Mouse (Mus musculus) CH12.LX (cell line): ENCODE results near the gene Hist1h4c. TPM values are rescaled to one million over a fixed set of nuclear protein-coding genes. Genes with fewer than 3 reads are reported as not detected.

Experiments
- DNase-seq: peaks from one replicate; pipeline ENCODE4 v3.0.0-alpha.2; 2013; ENCODE audit errors: extremely low read depth
- H3K27ac ChIP-seq: 2 replicates; pipeline ENCODE4 v1.5.1; 2012; ENCODE audit warnings: low read depth, mild to moderate bottlenecking, control low read depth, moderate library complexity; ENCODE audit not compliant: insufficient read depth
- H3K27me3 ChIP-seq: replicated peaks from 2 replicates; pipeline ENCODE3; 2012; ENCODE audit warnings: inconsistent platforms
- H3K36me3 ChIP-seq, 2 experiments: replicated peaks in 1 of 2; 2 replicates each; pipeline versions ENCODE3 to v1.6.1; 2012; ENCODE audit warnings: inconsistent platforms in 1 of 2, low read length in 1 of 2, mild to moderate bottlenecking in 1 of 2, mixed read lengths in 1 of 2, moderate library complexity in 1 of 2; ENCODE audit not compliant: control insufficient read depth in 1 of 2, insufficient read depth in 1 of 2
- H3K4me1 ChIP-seq, 2 experiments: 2 replicates each; pipeline ENCODE4 v1.6.1; 2012; ENCODE audit warnings: inconsistent platforms in 1 of 2, moderate library complexity in 1 of 2; ENCODE audit not compliant: insufficient read depth in 2 of 2, control insufficient read depth in 1 of 2
- H3K4me2 ChIP-seq: 2 replicates; pipeline ENCODE4 v1.6.1; 2012; ENCODE audit warnings: low read depth, mild to moderate bottlenecking, control low read depth; ENCODE audit not compliant: poor library complexity, insufficient read depth, severe bottlenecking
- H3K4me3 ChIP-seq, 3 experiments: fragments of 150-350 bp in 1 of 3; sonication (generic) in 1 of 3; replicated peaks in 1 of 3; 2 replicates each; pipeline versions ENCODE3 to v1.5.1; 2011 to 2012; ENCODE audit warnings: low read depth in 2 of 3, low read length in 2 of 3, mild to moderate bottlenecking in 2 of 3, moderate library complexity in 2 of 3, control low read depth in 1 of 3, improper control_type of control experiment in 1 of 3, inconsistent platforms in 1 of 3, mixed read lengths in 1 of 3; ENCODE audit not compliant: poor library complexity in 1 of 3
- H3K79me2 ChIP-seq: replicated peaks from 2 replicates; pipeline ENCODE4 v1.6.1; 2012; ENCODE audit warnings: mild to moderate bottlenecking, moderate library complexity; ENCODE audit not compliant: control insufficient read depth, poor library complexity, insufficient read depth, severe bottlenecking; ENCODE audit errors: extremely low read depth
- H3K9ac ChIP-seq: 2 replicates; pipeline ENCODE4 v1.6.1; 2012; ENCODE audit warnings: low read depth, mild to moderate bottlenecking, control low read depth, moderate library complexity; ENCODE audit not compliant: insufficient read depth
- H3K9me3 ChIP-seq: replicated peaks from 2 replicates; pipeline ENCODE3; 2012; ENCODE audit warnings: low read length, inconsistent platforms, mixed read lengths
- BHLHE40 ChIP-seq: IDR thresholded peaks from 2 replicates; pipeline ENCODE4 v1.6.1; 2011; ENCODE audit warnings: mild to moderate bottlenecking, low read depth, low read length, improper control_type of control experiment
- CHD1 ChIP-seq: IDR thresholded peaks from 2 replicates; pipeline ENCODE4 v1.6.1; 2012; ENCODE audit warnings: low read depth, low read length, improper control_type of control experiment, inconsistent platforms
- CHD2 ChIP-seq: IDR thresholded peaks from 2 replicates; pipeline ENCODE4 v1.6.1; 2011; ENCODE audit warnings: low read length, improper control_type of control experiment
- CTCF ChIP-seq, 2 experiments: IDR thresholded peaks in 1 of 2; conservative IDR thresholded peaks in 1 of 2; 2 replicates each; pipeline ENCODE4 v1.5.1; 2011 to 2012; ENCODE audit warnings: low read depth in 2 of 2, low read length in 2 of 2, improper control_type of control experiment in 1 of 2, inconsistent platforms in 1 of 2, mild to moderate bottlenecking in 1 of 2, moderate library complexity in 1 of 2
- E2F4 ChIP-seq: IDR thresholded peaks from 2 replicates; pipeline ENCODE4 v1.6.1; 2011; ENCODE audit warnings: low read depth, low read length, improper control_type of control experiment; ENCODE audit not compliant: insufficient replicate concordance
- EP300 ChIP-seq: IDR thresholded peaks from 2 replicates; pipeline ENCODE4 v1.6.1; 2011; ENCODE audit warnings: low read length, improper control_type of control experiment
- ETS1 ChIP-seq: conservative IDR thresholded peaks from 2 replicates; pipeline ENCODE4 v1.6.1; 2012; ENCODE audit warnings: low read depth, mild to moderate bottlenecking, inconsistent platforms, low read length, improper control_type of control experiment, moderate library complexity
- GABPA ChIP-seq: IDR thresholded peaks from 2 replicates; pipeline ENCODE4 v1.6.1; 2012; ENCODE audit warnings: low read depth, low read length, improper control_type of control experiment, inconsistent platforms; ENCODE audit not compliant: insufficient replicate concordance
- HCFC1 ChIP-seq: IDR thresholded peaks from 2 replicates; pipeline ENCODE4 v1.6.1; 2012; ENCODE audit warnings: low read depth, mild to moderate bottlenecking, inconsistent platforms, low read length, improper control_type of control experiment
- IRF4 ChIP-seq: IDR thresholded peaks from 2 replicates; pipeline ENCODE4 v1.6.1; 2014; ENCODE audit warnings: low read depth, mild to moderate bottlenecking, inconsistent platforms, low read length, improper control_type of control experiment
- JUND ChIP-seq: conservative IDR thresholded peaks from 2 replicates; pipeline ENCODE4 v1.6.1; 2011; ENCODE audit warnings: low read depth, low read length, improper control_type of control experiment
- KAT2A ChIP-seq: IDR thresholded peaks from 2 replicates; pipeline ENCODE4 v1.6.1; 2012; ENCODE audit warnings: low read length, improper control_type of control experiment, inconsistent platforms; ENCODE audit not compliant: insufficient replicate concordance
- MAX ChIP-seq: IDR thresholded peaks from 2 replicates; pipeline ENCODE4 v1.6.1; 2011; ENCODE audit warnings: low read length, improper control_type of control experiment
- MAZ ChIP-seq: IDR thresholded peaks from 2 replicates; pipeline ENCODE4 v1.6.1; 2012; ENCODE audit warnings: low read depth, mild to moderate bottlenecking, inconsistent platforms, low read length, improper control_type of control experiment, moderate library complexity
- MEF2A ChIP-seq: IDR thresholded peaks from 2 replicates; pipeline ENCODE4 v1.6.1; 2014; ENCODE audit warnings: low read depth, mild to moderate bottlenecking, inconsistent platforms, low read length, improper control_type of control experiment, borderline replicate concordance
- MYC ChIP-seq: IDR thresholded peaks from 2 replicates; pipeline ENCODE4 v1.6.1; 2011; ENCODE audit warnings: low read depth, mild to moderate bottlenecking, improper control_type of control experiment, low read length
- PAX5 ChIP-seq: IDR thresholded peaks from 2 replicates; pipeline ENCODE4 v1.6.1; 2012; ENCODE audit warnings: low read length, inconsistent platforms, mixed read lengths
- POLR2A ChIP-seq: IDR thresholded peaks from 2 replicates; pipeline ENCODE4 v1.6.1; 2011; ENCODE audit warnings: low read depth, mild to moderate bottlenecking, improper control_type of control experiment, low read length
- POLR2AphosphoS2 ChIP-seq: IDR thresholded peaks from 2 replicates; pipeline ENCODE4 v1.6.1; 2011; ENCODE audit warnings: low read depth, low read length, improper control_type of control experiment
- RAD21 ChIP-seq: IDR thresholded peaks from 2 replicates; pipeline ENCODE4 v1.6.1; 2011; ENCODE audit warnings: low read depth, mild to moderate bottlenecking, low read length, improper control_type of control experiment, moderate library complexity
- SIN3A ChIP-seq: IDR thresholded peaks from 2 replicates; pipeline ENCODE4 v1.6.1; 2012; ENCODE audit warnings: low read length, improper control_type of control experiment, inconsistent platforms
- SMC3 ChIP-seq: IDR thresholded peaks from 2 replicates; pipeline ENCODE4 v1.6.1; 2011; ENCODE audit warnings: low read depth, low read length, improper control_type of control experiment
- TCF12 ChIP-seq: IDR thresholded peaks from 2 replicates; pipeline ENCODE4 v1.6.1; 2014; ENCODE audit warnings: low read depth, mild to moderate bottlenecking, inconsistent platforms, low read length, improper control_type of control experiment
- USF1 ChIP-seq: IDR thresholded peaks from 2 replicates; pipeline ENCODE4 v1.6.1; 2014; ENCODE audit warnings: low read depth, mild to moderate bottlenecking, inconsistent platforms, low read length, improper control_type of control experiment
- USF2 ChIP-seq: conservative IDR thresholded peaks from 2 replicates; pipeline ENCODE4 v1.6.1; 2011; ENCODE audit warnings: low read depth, low read length, improper control_type of control experiment
- ZKSCAN1 ChIP-seq: IDR thresholded peaks from 2 replicates; pipeline ENCODE4 v1.6.1; 2012; ENCODE audit warnings: low read depth, inconsistent platforms, low read length, improper control_type of control experiment, borderline replicate concordance
- ZMIZ1 ChIP-seq: IDR thresholded peaks from 2 replicates; pipeline ENCODE4 v1.6.1; 2012; ENCODE audit warnings: low read depth, mild to moderate bottlenecking, inconsistent platforms, low read length, improper control_type of control experiment
- ZNF384 ChIP-seq: IDR thresholded peaks from 2 replicates; pipeline ENCODE4 v1.6.1; 2012; ENCODE audit warnings: low read depth, low read length, improper control_type of control experiment, inconsistent platforms
- dilution Hi-C: fragments of 300-500 bp; cut with MboI; formaldehyde crosslinking; loops from 2 replicates; pipeline ENCODE4 v1.14.3; 2020; ENCODE audit warnings: low sequenced_read_pairs; ENCODE audit not compliant: extremely low pct_unique_long_range_greater_than_20kb, extremely low pct_ligation_motif_present
- in situ Hi-C: fragments of 300-500 bp; cut with MboI; formaldehyde crosslinking; loops from 3 replicates; pipeline ENCODE4 v1.14.3; 2019; ENCODE audit warnings: low sequenced_read_pairs, low pct_ligation_motif_present, low pct_unique_long_range_greater_than_20kb, mixed read lengths
- polyA plus RNA-seq: library from polyadenylated mRNA; unstranded; fragments of >175 nt; gene quantifications from 2 replicates; pipeline ENCODE4 v1.2.1, GENCODE M21; 2012; ENCODE audit warnings: low read depth; ENCODE audit not compliant: insufficient read length
- total RNA-seq, 2 experiments: library from RNA; depleted of rRNA; stranded (reverse); fragments of 300-350 nt in 1 of 2; fragments of >200 nt in 1 of 2; gene quantifications; 2 replicates each; pipeline ENCODE4 v1.2.3; 2012 to 2014

The Hist1h4c gene
- total and polyA plus RNA-seq, 3 experiments: 1.2 to 1,374 (median 6.9) TPM

DNA sequence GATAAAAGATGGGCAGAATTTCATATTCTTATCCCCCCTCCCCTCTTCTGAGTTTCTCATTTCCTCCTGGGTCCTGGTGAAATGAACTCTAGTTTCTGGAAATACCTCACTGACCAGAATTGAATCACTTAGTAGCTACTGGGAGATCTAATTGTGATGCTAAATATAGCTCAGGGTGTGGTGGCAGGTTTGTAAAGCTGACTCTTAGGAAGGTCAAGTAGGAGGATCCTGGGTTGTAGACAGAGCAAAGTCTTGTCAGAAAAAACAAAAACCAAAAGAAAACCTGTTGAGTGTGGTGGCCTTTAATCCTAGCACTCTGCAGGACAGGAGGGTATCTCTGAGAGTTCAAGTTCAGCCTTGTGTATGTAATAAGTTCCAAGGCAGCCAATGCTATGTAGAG, 43.8 kb upstream of the Hist1h4c start:
- H3K27ac ChIP-seq: 0 out of 2 replicates have a peak overlapping the region, but pooled peaks have one; percentile 10
- H3K79me2 ChIP-seq: no peaks in the 10 kb centered on the region
- H3K27me3 ChIP-seq: no peaks in the 10 kb centered on the region
- no peaks in the 10 kb centered on the region for H3K9me3 ChIP-seq
- H3K9ac ChIP-seq: peak overlapping the region; percentile 69
- no peak overlapping the region for H3K4me3 ChIP-seq
- H3K4me2 ChIP-seq: peak overlapping the region; percentile 71
- no peaks in the 10 kb centered on the region for H3K36me3 ChIP-seq
- TF ChIP-seq IRF4 (no peak), MEF2A (peak; percentile 49; the same call in 1 of the 2 replicates), E2F4 (no peak), KAT2A (no peak)
- peaks cover 3 to 29% of the 10 kb centered on the region in 2 experiments; a peak in 3 of 4 replicates for H3K4me1 ChIP-seq
- in situ Hi-C loops: no loop called here
- peak; percentile 40 for DNase-seq
- dilution Hi-C loops: loop anchor here (10.0 kb wide), 1 partner anchor 47 kb away; the partner anchor contains the start of genes Hist1h1t and Hist1h4c

GRCm38 (mm10) chr13:23740910-23741309, 42.7 kb upstream of the Hist1h4c start:
- H3K27ac ChIP-seq: peak overlapping the region; percentile 57; the same call in 1 of the 2 replicates
- H3K9ac ChIP-seq: peak overlapping the region; percentile 100
- dilution Hi-C loops (loop anchor here (10.0 kb wide), 1 partner anchor 46 kb away; the partner anchor contains the start of genes Hist1h1t and Hist1h4c), in situ Hi-C loops (no loop called here)
- H3K4me2 ChIP-seq: peak overlapping the region; percentile 84
- no peaks in the 10 kb centered on the region for H3K36me3 ChIP-seq
- TF ChIP-seq EP300: no peak
- TF ChIP-seq MAX: no peak
- no peak for TF ChIP-seq TCF12
- no peak for TF ChIP-seq SIN3A
- TF ChIP-seq USF2: no peak
- no peak for TF ChIP-seq IRF4
- TF ChIP-seq HCFC1: 0 out of 2 replicates have a peak, but pooled peaks have one; percentile 25
- no peak for TF ChIP-seq PAX5
- TF ChIP-seq GABPA: no peak
- TF ChIP-seq RAD21: no peak
- no peak for TF ChIP-seq E2F4
- TF ChIP-seq ZNF384: no peak
- TF ChIP-seq JUND: no peak
- TF ChIP-seq ZKSCAN1: no peak
- TF ChIP-seq CHD2: no peak
- no peak for TF ChIP-seq BHLHE40
- TF ChIP-seq MYC: no peak
- no peak for TF ChIP-seq ETS1
- 0 out of 2 replicates have a peak, but pooled peaks have one; percentile 26 for TF ChIP-seq MAZ
- TF ChIP-seq POLR2AphosphoS2: no peak
- TF ChIP-seq USF1: no peak
- peak; percentile 58; the same call in 1 of the 2 replicates for TF ChIP-seq CHD1
- no peak for TF ChIP-seq ZMIZ1
- no peak for TF ChIP-seq CTCF (conservative IDR thresholded peaks at IDR 0.05 in 1 of 2, IDR thresholded peaks at IDR 0.05 in 1 of 2; ENCODE audit: low read depth in 2 of 2, low read length in 2 of 2)
- TF ChIP-seq KAT2A: no peak
- no peak for TF ChIP-seq POLR2A
- no peak for TF ChIP-seq SMC3
- DNase-seq: peak; percentile 46
- H3K4me3 ChIP-seq: peak overlapping the region in 2 of 3 experiments; percentile 30 to 54
- no peaks in the 10 kb centered on the region for H3K9me3 ChIP-seq
- peaks cover 3 to 29% of the 10 kb centered on the region in 2 experiments; a peak in 3 of 4 replicates for H3K4me1 ChIP-seq
- no peaks in the 10 kb centered on the region for H3K79me2 ChIP-seq
- H3K27me3 ChIP-seq: no peaks in the 10 kb centered on the region
